Mouse (Mus musculus) stomach, embryonic 16.5 days (tissue): Measurements from ENCODE around the gene Klhdc8b. TPM values are rescaled to one million over a fixed set of nuclear protein-coding genes. Genes with fewer than 3 reads are reported as not detected.

Experiments used
- ATAC-seq: fragments of 200-750 bp; cut with Nextera tagmentation; 2 replicates; pipeline ENCODE4 v1.8.0; 2017; ENCODE audit warnings: moderate number of reproducible peaks, moderate TSS enrichment; ENCODE audit not compliant: insufficient read depth, low FRiP score
- H3K27ac ChIP-seq: fragments of 300-500 bp; sonication (generic); 2 replicates; pipeline ENCODE4 v1.5.1; 2014; ENCODE audit warnings: low read length
- H3K27me3 ChIP-seq: fragments of 300-500 bp; sonication (generic); 2 replicates; pipeline ENCODE4 v1.6.1; 2014; ENCODE audit warnings: low read length, control low read depth, mixed read lengths; ENCODE audit not compliant: control insufficient read depth, insufficient read depth
- H3K36me3 ChIP-seq: fragments of 300-500 bp; sonication (generic); 2 replicates; pipeline ENCODE4 v1.6.1; 2014; ENCODE audit warnings: low read length; ENCODE audit not compliant: control insufficient read depth, insufficient read depth
- H3K4me1 ChIP-seq: fragments of 300-500 bp; sonication (generic); 2 replicates; pipeline ENCODE4 v1.6.1; 2014; ENCODE audit warnings: low read length, control low read depth, mixed read lengths; ENCODE audit not compliant: control insufficient read depth, insufficient read depth
- H3K4me2 ChIP-seq: fragments of 300-500 bp; sonication (generic); 2 replicates; pipeline ENCODE4 v1.6.1; 2014; ENCODE audit warnings: low read depth, low read length, mixed read lengths
- H3K4me3 ChIP-seq: fragments of 300-500 bp; sonication (generic); replicated peaks from 2 replicates; pipeline ENCODE4 v1.5.1; 2014; ENCODE audit warnings: mild to moderate bottlenecking, low read length
- H3K9ac ChIP-seq: fragments of 300-500 bp; sonication (generic); 2 replicates; pipeline ENCODE4 v1.6.1; 2014; ENCODE audit warnings: low read length
- H3K9me3 ChIP-seq: fragments of 300-500 bp; sonication (generic); replicated peaks from 2 replicates; pipeline ENCODE4 v1.6.1; 2016; ENCODE audit warnings: low read length, control low read depth; ENCODE audit not compliant: control insufficient read depth
- WGBS: fragments of 180-500 bp; shearing (Covaris S2); extraction: QIAGEN DNeasy Blood & Tissue Kit; methylation state at CpG from one replicate; pipeline ENCODE4 v1.1.7; 2014; 5-methylcytosine and 5-hydroxymethylcytosine counted together
- polyA plus RNA-seq: library from polyadenylated mRNA; unstranded; fragments of >200 nt; fragmentation: Nextera tagmentation; extraction: Ambion mirVana; gene quantifications from 2 replicates; pipeline ENCODE4 v1.2.1, GENCODE M21; 2015

Klhdc8b gene
- polyA plus RNA-seq, 1 experiment from 2014 or later: 63.4 TPM

DNA sequence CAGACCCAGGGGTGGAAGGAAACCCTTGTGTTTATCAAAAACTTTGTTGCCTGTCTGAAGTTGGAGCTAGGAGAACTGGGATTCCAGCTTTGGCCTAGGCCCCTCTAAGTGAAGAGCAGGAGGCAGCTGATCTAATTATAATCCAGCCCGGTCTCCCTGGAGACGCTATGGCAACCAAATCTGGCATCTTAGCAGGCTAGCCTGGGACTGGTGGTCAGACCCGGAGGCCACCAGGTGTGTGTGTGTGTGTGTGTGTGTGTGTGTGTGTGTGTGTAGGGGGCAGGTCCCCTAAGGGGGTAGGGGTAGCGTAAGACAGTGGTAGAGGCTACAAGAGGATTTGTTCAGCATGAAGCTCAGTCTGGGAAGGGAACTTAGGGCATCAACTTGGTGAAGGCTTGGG lies 11.5 kb downstream of the Klhdc8b start:
- Histone ChIP-seq H3K4me3 (no peak overlapping the region), H3K9me3 (no peaks in the 10 kb centered on the region), H3K9ac (0 out of 2 replicates have a peak overlapping the region, but pooled peaks have one; percentile 20), H3K27me3 (no peaks in the 10 kb centered on the region), H3K4me2 (peak overlapping the region; percentile 91), H3K36me3 (no peaks in the 10 kb centered on the region), H3K27ac (no peak overlapping the region; the same call in 1 of the 2 replicates), H3K4me1 (peaks cover 33% of the 10 kb centered on the region)
- ATAC-seq: no peak
- WGBS: 42% methylated on average over 4 of the region's 4 CpGs

DNA sequence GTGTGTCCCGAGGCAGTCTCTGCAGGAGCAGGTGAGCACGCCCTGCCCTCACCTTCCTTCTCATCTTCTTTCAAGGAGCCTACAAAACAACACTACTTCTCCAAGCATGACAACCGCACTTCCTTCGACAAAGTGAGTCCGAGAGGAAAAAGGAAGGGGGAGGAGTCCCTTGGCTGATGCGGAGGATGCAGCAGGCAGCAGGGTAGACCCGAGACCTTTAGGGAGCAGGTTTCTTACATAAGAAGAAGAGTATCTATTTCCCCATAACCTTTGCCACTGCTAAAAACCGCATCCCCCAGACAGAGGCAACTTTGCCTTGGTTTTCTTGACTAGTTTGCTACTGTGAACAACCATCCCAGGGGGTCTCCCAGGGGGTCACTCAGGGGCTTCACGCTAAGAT lies 16.3 kb downstream of the Klhdc8b start:
- H3K4me2 ChIP-seq: no peak overlapping the region
- H3K4me1 ChIP-seq: peaks cover 12% of the 10 kb centered on the region
- no peak overlapping the region for H3K9ac ChIP-seq
- H3K4me3 ChIP-seq: no peak overlapping the region
- no peaks in the 10 kb centered on the region for H3K36me3 ChIP-seq
- no peak for ATAC-seq
- H3K27me3 ChIP-seq: no peaks in the 10 kb centered on the region
- no peaks in the 10 kb centered on the region for H3K9me3 ChIP-seq
- no peak overlapping the region for H3K27ac ChIP-seq
- WGBS: 63% methylated on average over 9 of the region's 9 CpGs

DNA sequence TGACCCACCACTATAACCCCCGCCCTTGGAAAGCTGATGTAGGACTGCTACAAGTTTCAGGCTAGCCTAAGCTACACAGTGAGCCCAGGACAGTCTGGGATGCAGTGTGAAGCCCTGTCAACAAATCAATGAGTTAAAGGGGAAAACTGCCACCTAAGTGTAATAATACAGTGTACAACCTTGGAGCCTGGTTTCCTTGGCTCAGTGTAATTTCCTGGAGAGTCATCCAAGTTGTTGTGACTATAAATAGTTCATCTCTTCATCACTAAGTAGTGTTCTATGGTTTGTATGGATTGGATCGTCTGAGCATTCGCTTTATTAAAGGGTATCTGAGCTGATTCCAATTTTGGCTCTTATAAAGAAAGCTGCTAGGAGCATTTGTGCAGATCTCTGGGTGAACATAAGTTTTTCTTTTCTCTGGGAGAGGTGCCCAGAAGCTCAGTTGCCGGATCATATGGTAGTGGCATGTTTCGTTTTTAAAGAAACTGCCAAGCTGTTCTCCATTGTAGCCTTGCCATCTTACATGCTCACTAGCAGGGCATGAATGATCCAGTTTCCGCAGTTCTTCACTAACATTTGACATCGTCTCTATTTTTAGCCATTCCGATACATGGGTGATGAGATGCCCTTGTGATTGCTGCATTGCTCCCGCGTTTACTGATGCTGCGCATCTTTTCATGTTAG lies 20.0 kb downstream of the Klhdc8b start:
- no peak for ATAC-seq
- Histone ChIP-seq H3K27ac (no peak overlapping the region), H3K4me3 (no peak overlapping the region), H3K4me2 (no peak overlapping the region), H3K9ac (no peak overlapping the region), H3K4me1 (peaks cover 9% of the 10 kb centered on the region; the same call in 1 of the 2 replicates), H3K27me3 (no peaks in the 10 kb centered on the region), H3K9me3 (no peaks in the 10 kb centered on the region), H3K36me3 (no peaks in the 10 kb centered on the region)
- 76% methylated on average over 11 of the region's 11 CpGs for WGBS

DNA sequence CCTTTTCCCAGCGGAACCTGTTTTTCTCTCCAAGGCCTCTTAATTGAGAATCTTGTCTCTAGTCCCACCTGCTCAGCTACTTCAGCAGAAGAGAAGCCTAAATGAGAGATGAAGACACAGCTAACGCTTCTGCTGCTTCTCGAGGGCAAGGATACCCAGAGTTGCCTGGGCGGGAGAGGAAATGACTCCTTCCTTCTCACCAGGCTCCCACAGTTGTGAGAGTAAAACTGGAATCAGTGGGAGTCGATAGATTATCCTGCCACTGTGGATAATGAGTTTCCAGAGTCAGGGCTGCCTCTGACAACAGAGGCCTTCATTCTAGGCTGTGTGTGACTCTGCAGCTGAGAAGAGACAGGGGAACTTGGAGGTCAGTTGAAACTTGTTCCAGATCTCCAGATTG lies 20.9 kb downstream of the Klhdc8b start:
- ATAC-seq: no peak
- Histone ChIP-seq H3K9ac (no peak overlapping the region), H3K9me3 (no peaks in the 10 kb centered on the region), H3K4me1 (peaks cover 8% of the 10 kb centered on the region; the same call in 1 of the 2 replicates), H3K4me3 (no peak overlapping the region), H3K4me2 (no peak overlapping the region), H3K27ac (no peak overlapping the region), H3K36me3 (no peaks in the 10 kb centered on the region), H3K27me3 (no peaks in the 10 kb centered on the region)
- 70% methylated on average over 5 of the region's 5 CpGs for WGBS

DNA sequence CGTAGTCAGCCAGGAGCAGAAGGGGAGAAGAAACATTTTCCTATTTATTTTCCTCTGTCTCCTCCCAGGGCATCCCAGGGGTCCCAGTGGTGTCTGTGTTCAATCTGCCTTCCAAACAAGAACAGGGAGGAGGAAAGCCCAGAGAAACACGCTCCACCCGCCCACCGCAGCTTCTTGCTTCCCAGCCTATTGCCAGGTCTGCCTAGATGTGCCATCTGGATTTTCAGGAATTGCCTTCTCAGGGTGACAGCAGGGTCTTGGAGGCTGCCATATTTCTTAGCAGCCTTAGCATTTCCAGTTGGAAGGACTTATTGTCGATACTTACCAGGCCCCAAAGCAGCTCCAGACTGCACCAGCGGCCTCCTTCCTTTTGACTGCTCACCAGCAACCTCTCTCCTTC lies 22.2 kb downstream of the Klhdc8b start:
- Histone ChIP-seq H3K4me1 (peaks cover 7% of the 10 kb centered on the region; the same call in 1 of the 2 replicates), H3K4me2 (no peak overlapping the region), H3K9me3 (no peaks in the 10 kb centered on the region), H3K4me3 (no peak overlapping the region), H3K27me3 (no peaks in the 10 kb centered on the region), H3K27ac (no peak overlapping the region), H3K9ac (no peak overlapping the region), H3K36me3 (no peaks in the 10 kb centered on the region)
- WGBS: 74% methylated on average over 6 of the region's 6 CpGs
- no peak for ATAC-seq

DNA sequence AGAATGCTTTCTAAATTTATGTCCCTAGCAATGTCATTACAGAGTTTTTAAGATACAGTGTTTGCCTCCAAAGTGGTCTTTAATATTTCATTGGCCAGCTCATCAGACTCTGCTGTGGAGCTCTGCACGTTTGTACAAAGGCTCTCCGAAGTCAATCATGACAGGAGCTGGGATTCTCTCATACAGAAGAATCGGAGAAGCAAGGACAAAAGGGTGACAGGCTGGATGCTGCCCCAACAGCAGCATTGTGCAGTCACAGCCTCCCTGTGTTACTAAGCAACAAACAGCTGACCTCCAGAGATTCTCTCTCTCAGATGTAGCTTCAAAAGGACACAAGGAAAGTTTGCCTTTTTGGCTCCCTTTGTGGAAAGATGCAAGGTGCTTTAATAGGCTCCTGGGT lies 25.2 kb downstream of the Klhdc8b start, which contains the start of gene BC048562:
Gene BC048562 (plus strand): TSS at position 301 of the 400 bp plus-strand sequence.
- ATAC-seq: no peak
- H3K4me3 ChIP-seq: no peak within 1 kb of the TSS
- H3K9me3 ChIP-seq: no peaks in the 10 kb centered on the region
- no peaks in the 10 kb centered on the region for H3K27me3 ChIP-seq
- H3K9ac ChIP-seq: no peak within 1 kb of the TSS
- H3K4me1 ChIP-seq: peaks cover 7% of the 10 kb centered on the region; the same call in 1 of the 2 replicates
- H3K36me3 ChIP-seq: no peaks in the 10 kb centered on the region
- H3K4me2 ChIP-seq: no peak within 1 kb of the TSS
- WGBS: 70% methylated on average over 3 of the region's 3 CpGs
- H3K27ac ChIP-seq: no peak within 1 kb of the TSS

DNA sequence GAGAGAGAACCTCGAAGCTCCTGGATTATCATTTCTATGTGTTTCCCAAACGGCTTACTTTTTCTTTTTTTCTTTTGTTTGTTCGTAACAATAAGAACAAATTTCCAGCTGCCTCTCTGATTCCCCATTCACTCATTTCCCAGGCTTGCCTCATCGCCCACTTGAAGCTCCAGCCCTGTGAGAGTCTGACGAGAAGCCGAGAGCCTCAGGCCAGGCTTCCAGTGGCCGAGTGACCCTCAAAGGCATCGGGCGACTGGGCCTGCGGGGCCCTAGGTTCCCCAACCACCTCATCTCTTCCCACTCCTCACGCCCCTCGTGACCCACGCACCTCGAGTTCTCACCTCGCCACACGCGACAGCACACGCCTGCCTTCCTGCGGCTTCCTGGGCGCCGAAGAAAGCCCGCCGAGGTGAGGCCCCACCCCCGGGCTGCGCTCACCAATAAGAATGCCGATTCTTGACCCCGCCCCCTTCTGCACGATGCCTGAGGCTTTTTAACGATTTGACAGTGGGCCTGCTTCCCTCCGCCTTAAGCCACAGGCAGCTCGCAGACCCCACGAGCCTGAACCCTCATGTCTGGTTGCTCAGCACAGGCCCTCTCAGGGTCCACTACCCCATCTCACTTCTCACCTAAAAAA lies 29.8 kb downstream of the Klhdc8b start:
- Histone ChIP-seq H3K27ac (no peak overlapping the region), H3K36me3 (no peaks in the 10 kb centered on the region), H3K9ac (peak overlapping the region; percentile 49; the same call in 1 of the 2 replicates), H3K4me1 (no peaks in the 10 kb centered on the region), H3K4me2 (peak overlapping the region; percentile 52), H3K9me3 (no peaks in the 10 kb centered on the region), H3K27me3 (no peaks in the 10 kb centered on the region), H3K4me3 (peak overlapping the region; percentile 31)
- ATAC-seq: peak; percentile 64; the same call in 1 of the 2 replicates
- 42% methylated on average over 32 of the region's 32 CpGs for WGBS

DNA sequence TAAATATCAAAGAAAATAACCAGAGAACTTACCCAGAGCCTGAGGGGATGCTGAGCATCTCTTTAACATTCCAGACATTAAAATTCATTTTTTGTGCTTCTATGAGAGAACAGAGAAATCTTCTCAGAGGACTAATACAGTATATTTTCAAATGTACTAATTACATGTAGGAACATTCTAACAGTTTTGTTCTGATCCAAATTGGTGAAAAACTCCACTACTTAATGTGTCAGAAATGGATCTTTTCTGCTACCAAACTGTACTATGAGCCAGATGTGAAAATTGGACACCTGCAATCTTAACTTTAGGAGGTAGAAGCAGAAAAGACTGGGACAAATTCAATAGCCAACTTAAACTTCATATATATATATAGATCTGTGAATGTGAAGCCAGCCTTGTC lies 33.0 kb downstream of the Klhdc8b start, which contains the start of gene Ccdc36:
Gene Ccdc36 (minus strand): TSS at position 101 of the 400 bp plus-strand sequence.
- H3K9ac ChIP-seq: no peak within 1 kb of the TSS
- H3K36me3 ChIP-seq: no peaks in the 10 kb centered on the region
- no peaks in the 10 kb centered on the region for H3K9me3 ChIP-seq
- no peak within 1 kb of the TSS for H3K4me2 ChIP-seq
- no peak within 1 kb of the TSS for H3K4me3 ChIP-seq
- H3K27me3 ChIP-seq: no peaks in the 10 kb centered on the region
- no peaks in the 10 kb centered on the region for H3K4me1 ChIP-seq
- ATAC-seq: no peak
- no peak within 1 kb of the TSS for H3K27ac ChIP-seq

DNA sequence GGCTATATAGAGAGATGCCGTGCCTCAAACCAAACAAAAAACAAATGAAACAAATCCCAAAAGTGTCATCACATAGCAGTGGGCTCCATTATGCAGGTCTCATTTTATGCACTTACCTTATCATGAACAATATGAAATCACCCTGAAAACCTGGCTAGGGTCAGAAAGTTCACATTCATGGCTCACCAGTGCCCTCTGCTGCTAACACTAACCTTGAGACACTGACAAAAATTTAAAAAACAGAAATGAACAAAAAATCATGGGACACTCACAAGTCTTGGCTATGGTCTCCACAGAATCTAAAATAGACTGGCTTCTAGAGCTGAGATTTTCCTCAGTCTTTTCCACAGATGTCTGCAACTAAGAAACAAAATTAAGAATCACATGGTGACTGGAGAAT lies 49.2 kb downstream of the Klhdc8b start:
- Histone ChIP-seq H3K4me1 (no peaks in the 10 kb centered on the region), H3K4me2 (no peak overlapping the region), H3K36me3 (no peaks in the 10 kb centered on the region), H3K4me3 (no peak overlapping the region), H3K9ac (no peak overlapping the region), H3K9me3 (no peaks in the 10 kb centered on the region), H3K27ac (no peak overlapping the region), H3K27me3 (no peaks in the 10 kb centered on the region)
- WGBS: 69% methylated on average over 1 of the region's 1 CpGs
- ATAC-seq: no peak
